Mouse (Mus musculus) CD4-positive, CD25-positive, alpha-beta regulatory T cell, adult 9 weeks (primary cell): ENCODE data around the gene Tgfbr2. TPM values are rescaled to one million over a fixed set of nuclear protein-coding genes. Genes with fewer than 3 reads are reported as not detected.

Experiments
- polyA plus RNA-seq: library from polyadenylated mRNA; unstranded; fragments of 100-300 nt; shearing (Covaris generic); gene quantifications from one replicate; pipeline ENCODE4 v1.2.1, GENCODE M21; 2017

Gene Tgfbr2
- 89.6 TPM for polyA plus RNA-seq

GRCm38 (mm10) chr9:116174481-116175461, at the start of gene Tgfbr2:
Tgfbr2 (minus strand) TSS chr9:116175360.

